Mouse (Mus musculus): Measurements from ENCODE around the gene Mfsd14b.
A peak's percentile ranks its signal among the peaks of the same experiment; 100 is the strongest.

The Mfsd14b gene

DNA sequence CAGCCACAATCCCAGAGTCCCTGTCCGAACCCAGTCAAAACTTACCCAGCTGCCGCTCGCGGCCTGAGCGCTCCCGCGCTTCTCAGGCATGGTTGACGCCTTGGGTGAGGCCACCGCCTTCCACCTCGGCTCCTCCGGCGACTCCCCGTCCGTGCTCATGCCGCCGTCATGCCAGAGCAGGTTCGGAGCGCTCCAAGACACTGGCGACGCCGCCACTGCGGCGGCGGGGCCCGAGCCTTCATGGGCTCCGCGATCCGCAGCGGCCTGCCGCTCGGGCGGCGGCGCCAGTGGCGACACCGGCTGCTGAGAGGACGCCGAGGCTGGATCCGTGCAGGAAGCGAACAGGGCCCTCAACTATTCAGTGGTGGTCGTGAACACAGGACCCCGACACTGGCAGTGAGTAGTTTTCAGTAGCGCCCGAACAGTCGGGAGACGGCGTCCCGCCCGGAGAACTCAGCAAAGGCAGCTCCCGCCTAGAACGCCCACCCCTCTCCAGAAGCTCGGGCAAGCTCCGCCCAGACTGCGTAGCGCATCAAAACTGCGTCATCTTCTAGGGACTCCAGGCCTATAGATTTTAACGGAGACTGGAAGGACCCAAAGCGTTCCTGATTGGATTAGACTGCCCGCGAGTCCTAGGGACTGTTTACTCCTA, at the start of gene Mfsd14b:
TSS of gene Mfsd14b (minus strand) at position 517 of the 652 bp plus-strand sequence.
- DNase-seq (ENCODE audit: low spot score) = peak; percentile 92

GRCm38 (mm10) chr13:65149940-65150339, 37.2 kb upstream of the Mfsd14b start, which contains the start of gene Olfr466:
Gene Olfr466, plus strand, starts transcription at chr13:65150240.
- no peak for DNase-seq (ENCODE audit: low spot score)

- DNase-seq (ENCODE audit: low spot score) = no peak
Measured at GRCm38 (mm10) chr13:65137789-65138188, 25.0 kb upstream of the Mfsd14b start, which contains the start of gene Olfr465-ps1. Gene Olfr465-ps1, plus strand, starts transcription at chr13:65138089.

DNA sequence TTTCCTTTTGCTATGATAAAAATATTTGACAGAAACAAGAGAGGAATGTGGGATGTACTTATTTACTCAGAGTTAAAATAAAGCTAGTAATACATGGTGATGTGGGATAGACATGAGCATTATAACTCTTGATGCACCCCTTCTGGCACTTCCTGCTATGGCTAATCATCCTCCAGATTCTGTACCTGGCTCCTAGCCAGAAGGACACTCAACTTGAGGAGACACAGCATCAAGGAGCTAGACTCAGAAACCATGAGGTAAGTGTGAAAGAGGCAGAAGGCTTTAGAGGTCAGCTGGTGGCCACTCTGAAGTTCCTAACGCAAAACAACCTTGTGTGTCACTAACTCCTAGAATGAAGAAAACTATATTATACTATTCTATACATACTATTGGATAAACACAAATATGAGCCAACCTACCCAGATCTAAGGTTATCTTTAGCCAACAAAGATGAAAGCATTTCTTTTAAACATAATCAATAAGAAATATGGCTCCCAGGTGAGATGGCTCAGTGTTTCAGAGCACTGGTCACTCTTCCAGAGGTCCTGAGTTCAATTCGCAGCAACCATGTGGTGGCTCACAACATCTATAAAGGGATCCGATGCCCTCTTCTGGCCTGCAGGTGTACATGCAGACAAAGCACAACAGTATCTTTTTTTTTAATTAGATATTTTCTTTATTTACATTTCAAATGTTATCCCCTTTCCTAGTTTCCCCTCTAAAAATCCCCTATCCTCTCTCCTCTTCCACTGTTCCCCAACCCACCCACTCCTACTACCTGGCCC, 14.5 kb upstream of the Mfsd14b start:
- no peak for DNase-seq (ENCODE audit: low spot score)

GRCm38 (mm10) chr13:65122111-65122510, 9.3 kb upstream of the Mfsd14b start:
- DNase-seq (ENCODE audit: low spot score) = no peak

DNA sequence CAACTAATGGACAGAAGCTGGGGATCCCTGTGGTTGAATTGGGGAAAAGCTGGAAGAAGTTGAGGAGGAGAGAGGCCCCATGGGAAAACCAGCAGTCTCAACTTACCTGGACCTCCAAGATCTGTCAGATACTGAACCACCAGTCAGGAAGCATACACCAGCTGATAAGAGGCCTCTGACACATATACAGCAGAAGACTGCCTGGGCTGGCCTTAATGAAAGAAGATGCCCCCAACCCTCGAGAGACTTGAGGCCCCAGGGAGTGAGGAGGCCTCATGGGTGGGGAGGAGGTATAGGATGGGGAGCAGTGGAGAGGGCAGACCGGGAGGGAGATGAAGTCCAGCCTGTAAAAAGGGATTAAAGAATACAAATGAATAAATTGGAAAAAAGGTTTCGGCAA, 8.2 kb upstream of the Mfsd14b start:
- no peak for DNase-seq (ENCODE audit: low spot score)

- no peak for DNase-seq (ENCODE audit: low spot score)
Measured at GRCm38 (mm10) chr13:65113239-65113638, 464 bp upstream of the Mfsd14b start.

DNA sequence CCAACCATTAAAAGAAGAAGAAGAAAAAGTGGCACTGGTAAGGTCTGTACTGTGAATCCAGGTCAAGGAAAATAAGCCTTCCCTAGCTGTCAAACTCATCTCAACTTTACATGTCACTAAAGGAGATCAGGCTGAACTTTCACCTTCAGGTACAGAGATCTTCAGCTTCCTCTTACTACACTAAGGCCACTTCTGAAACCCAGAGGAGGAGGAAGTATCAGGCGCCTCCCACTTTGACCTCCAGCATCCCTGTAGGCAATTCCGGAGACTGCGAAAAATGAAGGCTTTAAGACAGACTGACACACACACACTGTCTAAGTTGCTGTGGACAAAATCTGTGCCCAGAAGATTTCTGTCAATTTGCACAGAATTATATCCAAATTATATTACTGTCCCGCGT, 814 bp downstream of the Mfsd14b start:
- no peak for DNase-seq (ENCODE audit: low spot score)

- no peak for DNase-seq (ENCODE audit: low spot score)
Measured at GRCm38 (mm10) chr13:65101232-65101631, 11.5 kb downstream of the Mfsd14b start.

GRCm38 (mm10) chr13:65100678-65101077, 12.1 kb downstream of the Mfsd14b start:
- DNase-seq (ENCODE audit: low spot score) = no peak

DNA sequence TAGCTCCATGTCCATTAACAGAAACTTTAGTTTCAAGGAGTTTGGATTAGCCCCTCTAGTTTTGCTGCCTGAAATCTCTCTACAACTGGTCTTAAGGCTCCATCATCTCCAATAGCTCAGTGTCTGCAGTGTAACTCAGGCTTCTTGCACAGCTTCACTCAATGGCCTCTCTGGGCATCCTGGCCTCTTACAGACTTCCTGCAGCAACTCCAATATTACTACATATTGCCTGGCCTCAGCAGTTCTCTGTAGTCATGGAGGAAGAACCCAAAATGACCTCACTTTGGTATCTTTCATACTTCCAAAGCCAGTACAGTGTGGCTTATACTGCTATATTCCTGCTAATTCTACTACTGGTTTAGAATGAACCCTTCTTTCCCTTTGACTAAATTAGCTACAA, 15.8 kb downstream of the Mfsd14b start:
- DNase-seq (ENCODE audit: low spot score) = no peak

GRCm38 (mm10) chr13:65095923-65096322, 16.9 kb downstream of the Mfsd14b start:
- no peak for DNase-seq (ENCODE audit: low spot score)

DNA sequence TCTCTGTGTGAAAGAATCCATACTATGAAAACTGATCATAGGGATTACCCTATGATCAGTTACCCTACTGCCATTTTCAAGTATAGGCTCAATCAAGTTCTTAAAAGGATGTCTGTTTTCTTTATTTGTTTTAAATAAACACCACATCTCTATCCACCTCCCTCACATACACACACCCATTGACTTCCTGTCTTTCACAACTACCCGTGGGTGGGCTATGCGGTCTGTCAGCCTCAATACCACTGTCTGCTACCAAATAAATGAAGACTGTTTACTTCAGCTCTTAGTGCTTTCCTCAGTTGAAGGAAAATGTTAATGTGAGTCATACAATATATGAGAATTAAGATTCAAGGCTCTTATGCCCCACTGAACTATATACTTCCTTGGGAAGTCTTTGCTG, 42.8 kb downstream of the Mfsd14b start:
- DNase-seq (ENCODE audit: low spot score) = no peak

DNA sequence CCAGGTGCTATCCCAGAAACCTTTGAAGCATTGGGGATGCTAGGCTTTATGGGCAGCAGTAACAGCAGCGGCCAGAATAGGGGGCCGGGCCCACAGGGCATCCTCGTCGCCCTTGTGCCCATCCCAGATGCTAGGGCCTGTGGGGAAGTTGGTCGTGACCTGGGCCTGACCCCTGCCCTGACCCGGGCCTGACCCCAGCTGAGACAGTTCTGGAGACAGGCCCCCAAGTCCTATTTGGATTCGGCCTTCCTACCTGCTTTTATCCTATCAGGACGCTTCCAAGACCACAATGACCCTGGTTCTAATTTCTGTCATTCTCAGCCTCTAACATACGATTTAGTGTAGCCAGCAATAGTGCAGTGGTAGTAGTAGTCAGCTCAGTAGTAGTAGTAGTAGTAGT, 60.1 kb downstream of the Mfsd14b start, which contains the start of gene Prss47:
TSS of gene Prss47 (minus strand) at position 101 of the 400 bp plus-strand sequence.
- DNase-seq (ENCODE audit: low spot score) = no peak

- DNase-seq (ENCODE audit: low spot score) = no peak
Measured at GRCm38 (mm10) chr13:65035057-65035456, 77.7 kb downstream of the Mfsd14b start.

GRCm38 (mm10) chr13:65032758-65033157, 80.0 kb downstream of the Mfsd14b start, which contains the start of gene Spata31d1c:
Gene Spata31d1c, plus strand, starts transcription at chr13:65033058.
- DNase-seq (ENCODE audit: low spot score) = no peak
